Mouse (Mus musculus) fibroblast of lung, adult 2 months (primary cell): ENCODE results near the gene Rbck1.

Source experiments
- DNase-seq: peaks from one replicate; pipeline ENCODE4 v3.0.0-alpha.2; 2011; ENCODE audit warnings: low read depth

The Rbck1 gene

GRCm38 (mm10) chr2:152344361-152344760, 11.9 kb upstream of the Rbck1 start:
- no peak for DNase-seq

GRCm38 (mm10) chr2:152343329-152344213, 11.1 kb upstream of the Rbck1 start, which contains the start of gene Trib3:
Gene Trib3, minus strand, starts transcription at chr2:152344032.
- DNase-seq = no peak

GRCm38 (mm10) chr2:152339631-152340179, 7.3 kb upstream of the Rbck1 start:
- DNase-seq = no peak

- DNase-seq = no peak
Observed at GRCm38 (mm10) chr2:152338319-152338718, 5.9 kb upstream of the Rbck1 start.

GRCm38 (mm10) chr2:152337591-152338212, 5.2 kb upstream of the Rbck1 start:
- DNase-seq = no peak

GRCm38 (mm10) chr2:152336856-152337255, 4.4 kb upstream of the Rbck1 start:
- DNase-seq = no peak

GRCm38 (mm10) chr2:152335289-152335820, 2.9 kb upstream of the Rbck1 start:
- DNase-seq = no peak

- no peak for DNase-seq
Observed at GRCm38 (mm10) chr2:152333345-152334006, 1.0 kb upstream of the Rbck1 start.

GRCm38 (mm10) chr2:152330858-152331423, 1.5 kb downstream of the Rbck1 start:
- no peak for DNase-seq

GRCm38 (mm10) chr2:152327980-152328379, 4.5 kb downstream of the Rbck1 start:
- DNase-seq = no peak

- DNase-seq = no peak
Observed at GRCm38 (mm10) chr2:152326654-152327053, 5.8 kb downstream of the Rbck1 start.

- no peak for DNase-seq
Observed at GRCm38 (mm10) chr2:152326157-152326556, 6.3 kb downstream of the Rbck1 start.

- DNase-seq = no peak
Observed at GRCm38 (mm10) chr2:152324842-152325241, 7.6 kb downstream of the Rbck1 start.

GRCm38 (mm10) chr2:152323971-152324370, 8.5 kb downstream of the Rbck1 start:
- no peak for DNase-seq

GRCm38 (mm10) chr2:152322198-152322597, 10.3 kb downstream of the Rbck1 start:
- no peak for DNase-seq

- no peak for DNase-seq
Observed at GRCm38 (mm10) chr2:152321558-152321957, 10.9 kb downstream of the Rbck1 start.

- DNase-seq = no peak
Observed at GRCm38 (mm10) chr2:152317054-152317453, 15.4 kb downstream of the Rbck1 start.

- no peak for DNase-seq
Observed at GRCm38 (mm10) chr2:152313926-152314325, 18.5 kb downstream of the Rbck1 start.

- no peak for DNase-seq
Observed at GRCm38 (mm10) chr2:152312996-152313395, 19.5 kb downstream of the Rbck1 start.

- DNase-seq = no peak
Observed at GRCm38 (mm10) chr2:152307186-152307585, 25.3 kb downstream of the Rbck1 start.

- no peak for DNase-seq
Observed at GRCm38 (mm10) chr2:152305480-152305879, 27.0 kb downstream of the Rbck1 start.

GRCm38 (mm10) chr2:152303781-152304180, 28.7 kb downstream of the Rbck1 start:
- DNase-seq = no peak
